10 mouse cellular contexts compared by ENCODE assay signal in genomic region chr13:58556018-58556417, GRCm38 (mm10). TPM values are rescaled to one million over a fixed set of nuclear protein-coding genes. Genes with fewer than 3 reads are reported as not detected.
DNase-seq lines count a peak whose midpoint lies in the region; ATAC-seq and TF ChIP-seq lines count a peak whose summit lies in the region.
"Had no signal": no experiment of that assay in that cellular context is flagged by ENCODE, and none has a peak within 500 bp of the region (broad histone marks: within the 10 kb centered on the region; RNA-seq: fewer than 3 reads in every experiment).

No protein-coding gene starts in this region.

- in situ Hi-C loops in ES-E14 (cut with MboI; ENCODE audit: low sequenced_read_pairs in 2 of 2, unreplicated experiment in 2 of 2), result loop anchor here in 1 of 2 experiments (10.0 kb wide), 1 partner anchor 401 kb away; the partner anchor contains the start of gene Idnk

- no peak overlapping the region for H3K4me2 ChIP-seq in heart, postnatal 0 days (ENCODE audit: low read depth, low read length)
- no peak overlapping the region for H3K4me2 ChIP-seq in liver, postnatal 0 days (ENCODE audit: low read depth, low read length)

- H3K4me1 ChIP-seq in heart, postnatal 0 days (ENCODE audit: control insufficient read depth, insufficient read depth), result no peaks in the 10 kb centered on the region
- no peaks in the 10 kb centered on the region; a peak in 1 of 4 replicates for H3K4me1 ChIP-seq in ES-E14 (ENCODE audit: control insufficient read depth in 2 of 2, insufficient read depth in 2 of 2, low read length in 2 of 2, poor library complexity in 1 of 2)
- H3K4me1 ChIP-seq in liver, postnatal 0 days (ENCODE audit: insufficient read depth), result 0 out of 2 replicates have a peak, but pooled peaks cover 2% of the 10 kb centered on the region
- H3K4me1 ChIP-seq: megakaryocyte, embryonic 14.5 days had no signal

- H3K27me3 ChIP-seq in heart, postnatal 0 days (ENCODE audit: control insufficient read depth, insufficient read depth, low read length), result no peaks in the 10 kb centered on the region
- 0 out of 2 replicates have a peak, but pooled peaks cover 2% of the 10 kb centered on the region for H3K27me3 ChIP-seq in liver, postnatal 0 days (ENCODE audit: insufficient read depth, low read length)

- no peak overlapping the region for H3K4me3 ChIP-seq in heart, postnatal 0 days (ENCODE audit: low read depth, low read length)
- no peak overlapping the region for H3K4me3 ChIP-seq in ES-E14 (ENCODE audit: insufficient read depth in 1 of 2, low read depth in 1 of 2, low read length in 2 of 2, poor library complexity in 1 of 2, severe bottlenecking in 1 of 2)
- no peak overlapping the region for H3K4me3 ChIP-seq in liver, postnatal 0 days (ENCODE audit: low read depth, low read length)
- H3K4me3 ChIP-seq: megakaryocyte, embryonic 14.5 days had no signal

- H3K27ac ChIP-seq in heart, postnatal 0 days (ENCODE audit: low read depth), result no peak overlapping the region
- H3K27ac ChIP-seq in ES-E14 (ENCODE audit: insufficient read depth, low read depth, low read length, poor library complexity, severe bottlenecking), result no peak overlapping the region
- H3K27ac ChIP-seq in liver, postnatal 0 days (ENCODE audit: low read depth), result no peak overlapping the region

- intact Hi-C loops in heart, postnatal 36 days (cut with DNase I), result no loop called here
- intact Hi-C loops in left cerebral cortex, postnatal 10 days (cut with DNase I), result no loop called here

- TF ChIP-seq EP300 in heart, postnatal 0 days (IDR thresholded peaks at IDR 0.05; ENCODE audit: low read depth), result no peak
- no peak for TF ChIP-seq EP300 in liver, postnatal 0 days (IDR thresholded peaks at IDR 0.05; ENCODE audit: low read depth)

- WGBS in heart, postnatal 0 days, result 67% methylated on average over 1 of the region's 1 CpGs
- 71% methylated on average over 1 of the region's 1 CpGs for WGBS in liver, postnatal 0 days (ENCODE audit: insufficient replicate concordance)

- DNase-seq in heart, postnatal 0 days (ENCODE audit: low spot score), result no peak
- DNase-seq in heart, postnatal 36 days, result no peak
- peak; percentile 17 for DNase-seq in lung, postnatal 36 days
- DNase-seq in lung, postnatal 10 days, result no peak
- no peak for DNase-seq in ES-E14 (ENCODE audit: low read depth, low spot score)
- DNase-seq in liver, postnatal 0 days, result peak; percentile 20
- DNase-seq in left cerebral cortex, postnatal 10 days (ENCODE audit: extremely low spot score in 1 of 2, low spot score in 2 of 2), result no peak
- DNase-seq in ovary, adult 18-20 months (ENCODE audit: low spot score), result no peak

- H3K9me3 ChIP-seq in heart, postnatal 0 days (replicated peaks; ENCODE audit: control insufficient read depth, low read length), result no peaks in the 10 kb centered on the region
- H3K9me3 ChIP-seq in ES-E14 (ENCODE audit: control insufficient read depth, insufficient read depth, low read depth, low read length), result no peaks in the 10 kb centered on the region
- no peaks in the 10 kb centered on the region for H3K9me3 ChIP-seq in liver, postnatal 0 days (ENCODE audit: low read length)
- H3K9me3 ChIP-seq: megakaryocyte, embryonic 14.5 days had no signal

- no peak overlapping the region for H3K9ac ChIP-seq in heart, postnatal 0 days (replicated peaks; ENCODE audit: low read depth, low read length)
- no peak overlapping the region for H3K9ac ChIP-seq in ES-E14 (ENCODE audit: insufficient read depth, low read depth, low read length, poor library complexity, severe bottlenecking)
- H3K9ac ChIP-seq in liver, postnatal 0 days (replicated peaks), result no peak overlapping the region

- ATAC-seq in heart, postnatal 0 days (ENCODE audit: insufficient read depth, low read depth), result no peak
- ATAC-seq in liver, postnatal 0 days, result no peak

- H3K36me3 ChIP-seq in heart, postnatal 0 days (replicated peaks; ENCODE audit: control insufficient read depth, insufficient read depth, low read length), result no peaks in the 10 kb centered on the region
- no peaks in the 10 kb centered on the region for H3K36me3 ChIP-seq in ES-E14 (ENCODE audit: control insufficient read depth, insufficient read depth, low read length, poor library complexity, severe bottlenecking)
- no peaks in the 10 kb centered on the region for H3K36me3 ChIP-seq in liver, postnatal 0 days (replicated peaks; ENCODE audit: insufficient read depth, low read length)

- peak; percentile 31 for TF ChIP-seq CTCF in heart, postnatal 0 days (IDR thresholded peaks at IDR 0.05; ENCODE audit: low read depth)
- TF ChIP-seq CTCF in liver, postnatal 0 days (IDR thresholded peaks at IDR 0.05; ENCODE audit: low read depth), result peak; percentile 51

TF ChIP-seq in ES-E14, 5 proteins besides CTCF, POLR2A, EP300 and RAD21:
- TF ChIP-seq ZC3H11A (IDR thresholded peaks at IDR 0.05; ENCODE audit: borderline replicate concordance, low read depth, low read length) (peak; percentile 34; the same call in 1 of the 2 replicates), ZNF384 (IDR thresholded peaks at IDR 0.05; ENCODE audit: low read depth, low read length) (no peak)

RNA-seq across cellular contexts. Expression of gene Slc28a3, which starts 54.7 kb away (rescaled TPM):
- total RNA-seq in heart, postnatal 0 days (2014; rRNA removed; ENCODE audit: low replicate concordance), result not detected in 2 replicates
- polyA plus RNA-seq in heart, postnatal 0 days (2015; fragmentation: Nextera tagmentation; extraction: Ambion mirVana), result not detected in 2 replicates
- not detected for total RNA-seq in heart, postnatal 36 days (2021)
- 0.27 and 0.42 TPM in 2 replicates for total RNA-seq in ES-E14 (2012; rRNA removed)
- polyA plus RNA-seq in liver, postnatal 0 days (2015; fragmentation: Nextera tagmentation; extraction: Ambion mirVana), result not detected in 2 replicates
- total RNA-seq in left cerebral cortex, postnatal 10 days (2021), result not detected
- total RNA-seq: heart, postnatal 10 days had no signal

Comparison
In these comparisons a context has a peak if more than half of its experiments do, and no peak if none do; other contexts are left out.
1. DNase-seq: peak in lung, postnatal 36 days (single experiment) and liver, postnatal 0 days (single experiment); none in heart, postnatal 0 days (single experiment), heart, postnatal 36 days (0 of 2), lung, postnatal 10 days (single experiment), ES-E14 (single experiment), left cerebral cortex, postnatal 10 days (0 of 2) and ovary, adult 18-20 months (single experiment).